Comparison of ENCODE assay signal across 23 mouse cellular contexts in the genomic region with DNA sequence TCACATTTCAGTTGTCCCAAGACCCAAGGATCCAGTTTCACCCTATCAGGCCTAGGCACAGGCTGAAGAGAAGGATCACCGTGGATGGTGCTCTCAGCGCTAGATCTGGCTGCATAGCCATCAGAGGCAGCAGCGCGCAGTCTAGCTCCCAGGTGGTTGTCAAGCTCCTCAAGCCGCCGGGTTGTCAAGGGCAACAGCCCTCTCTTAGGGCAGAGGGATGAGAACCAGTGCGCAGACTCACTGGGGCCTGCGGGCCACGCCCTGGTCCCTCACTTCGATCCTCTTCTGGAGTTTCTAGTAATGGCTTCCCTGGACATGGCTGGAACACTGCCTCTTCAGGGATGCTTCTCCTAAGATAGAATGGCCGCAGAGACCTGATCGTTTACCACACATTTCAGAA. TPM values are rescaled to one million over a fixed set of nuclear protein-coding genes. Genes with fewer than 3 reads are reported as not detected.
"Had no signal": no experiment of that assay in that cellular context is flagged by ENCODE, and none has a peak within 500 bp of the region (broad histone marks: within the 10 kb centered on the region; RNA-seq: fewer than 3 reads in every experiment).

A gene (minus strand): TSS at position 192 of the 400 bp plus-strand sequence.

- H3K4me3 ChIP-seq: kidney, embryonic 15.5 days; left cerebral cortex, adult 2 months; lung, embryonic 15.5 days; megakaryocyte, embryonic 14.5 days; midbrain, embryonic 10.5 days; neural tube, embryonic 12.5 days; neural tube, embryonic 15.5 days had no signal

- H3K36me3 ChIP-seq: kidney, embryonic 15.5 days; lung, embryonic 15.5 days; midbrain, embryonic 10.5 days; neural tube, embryonic 12.5 days; neural tube, embryonic 15.5 days had no signal

- H3K4me1 ChIP-seq: kidney, embryonic 15.5 days; lung, embryonic 15.5 days; midbrain, embryonic 10.5 days; neural tube, embryonic 12.5 days; neural tube, embryonic 15.5 days had no signal

- H3K27ac ChIP-seq: kidney, embryonic 15.5 days; left cerebral cortex, adult 2 months; liver, embryonic 14.5 days; lung, embryonic 15.5 days; midbrain, embryonic 10.5 days; neural tube, embryonic 12.5 days; neural tube, embryonic 15.5 days had no signal

- H3K9me3 ChIP-seq: kidney, embryonic 15.5 days; lung, embryonic 15.5 days; megakaryocyte, embryonic 14.5 days; midbrain, embryonic 10.5 days; neural tube, embryonic 12.5 days; neural tube, embryonic 15.5 days had no signal

- DNase-seq: kidney, adult 11 months; kidney, adult 8-10 months; kidney, postnatal 10 days; kidney, postnatal 36 days; layer of hippocampus, postnatal 36 days; lung, adult 18-20 months; lung, postnatal 10 days; lung, postnatal 36 days; midbrain, embryonic 14.5 days; thymus, adult 18-20 months; thymus, postnatal 4 days had no signal

- H3K9ac ChIP-seq: kidney, embryonic 15.5 days; liver, embryonic 14.5 days; lung, embryonic 15.5 days; neural tube, embryonic 12.5 days; neural tube, embryonic 15.5 days had no signal

RNA-seq across cellular contexts. Expression of the gene that starts here (rescaled TPM):
- total RNA-seq: layer of hippocampus, adult 8-10 months; layer of hippocampus, postnatal 10 days; layer of hippocampus, postnatal 36 days; left cerebral cortex, adult 2 months; left cerebral cortex, postnatal 10 days; left cerebral cortex, postnatal 36 days had no signal
